Mouse (Mus musculus) heart, postnatal 14 days (tissue): Measurements from ENCODE around the gene Ubash3a. TPM values are rescaled to one million over a fixed set of nuclear protein-coding genes. Genes with fewer than 3 reads are reported as not detected.
"Not testable (repeated sequence)": the region's sequence is repeated elsewhere in the genome, so short reads cannot be mapped to it uniquely, and the experiment has no call there.

Source experiments
- DNase-seq, 2 experiments: peaks; one replicate each; pipeline ENCODE4 v3.0.0; 2021 to 2022
- intact Hi-C: fragments of 180-260 bp; cut with DNase I; formaldehyde crosslinking; loops from one replicate; pipeline ENCODE4 v1.15.1; 2025
- total RNA-seq, 2 experiments: library from RNA; stranded (reverse); gene quantifications; 2 replicates each; pipeline ENCODE4 v1.2.3; 2021

Ubash3a gene
- total RNA-seq, 2 experiments from 2014 or later = 0.22 to 0.85 TPM

DNA sequence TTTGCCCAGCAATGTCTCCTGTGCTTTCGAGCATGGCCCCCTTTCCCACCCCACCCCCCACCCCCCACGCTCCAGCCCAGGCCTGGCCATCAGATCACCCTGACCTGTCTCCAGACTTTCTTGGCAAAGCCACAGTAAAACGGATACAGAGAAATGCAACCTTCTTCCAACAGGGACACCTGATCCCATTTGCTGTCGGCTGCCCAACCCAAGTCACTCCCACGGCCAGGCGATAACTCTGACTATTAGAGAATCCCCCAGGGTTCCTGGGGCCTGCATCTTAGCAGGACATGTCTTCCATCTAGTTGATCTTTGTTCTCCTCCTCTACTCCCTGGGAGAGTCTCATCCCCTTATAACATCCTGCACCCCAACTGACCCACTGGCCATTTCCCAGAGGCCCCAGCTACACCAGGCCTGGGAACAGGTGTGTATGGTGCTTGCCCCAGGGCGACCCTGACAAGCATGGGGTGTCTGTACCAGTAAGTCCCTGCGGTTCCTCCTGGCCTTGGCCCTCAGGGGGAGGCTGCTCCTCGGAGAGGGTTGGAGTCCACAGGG lies 50.7 kb downstream of the Ubash3a start:
- intact Hi-C loops = loop anchor here (2.0 to 10.0 kb wide), 2 partner anchors 16 to 236 kb away; no protein-coding TSS in a partner anchor
- DNase-seq = no peak

DNA sequence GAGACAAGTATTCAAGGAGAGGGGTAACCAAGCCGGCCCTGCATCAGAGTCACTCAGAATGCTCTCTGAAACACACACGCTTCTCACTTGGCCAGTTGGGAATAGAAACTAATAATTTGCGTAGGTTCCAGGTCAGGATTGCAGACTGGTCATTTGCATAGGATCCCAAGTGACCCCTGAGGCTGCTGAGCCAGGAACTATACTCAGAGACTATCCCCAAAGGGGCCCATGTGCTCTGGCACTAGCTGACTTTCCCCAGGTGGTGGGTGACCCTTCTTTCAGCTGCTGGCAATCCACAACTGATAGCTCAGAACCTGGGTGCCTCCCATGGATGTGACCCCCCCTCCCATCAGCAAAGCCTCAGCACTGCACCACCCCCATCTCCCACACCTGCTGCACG lies 51.5 kb downstream of the Ubash3a start:
- intact Hi-C loops = loop anchor here (2.0 to 10.0 kb wide), 2 partner anchors 16 to 236 kb away; no protein-coding TSS in a partner anchor

DNA sequence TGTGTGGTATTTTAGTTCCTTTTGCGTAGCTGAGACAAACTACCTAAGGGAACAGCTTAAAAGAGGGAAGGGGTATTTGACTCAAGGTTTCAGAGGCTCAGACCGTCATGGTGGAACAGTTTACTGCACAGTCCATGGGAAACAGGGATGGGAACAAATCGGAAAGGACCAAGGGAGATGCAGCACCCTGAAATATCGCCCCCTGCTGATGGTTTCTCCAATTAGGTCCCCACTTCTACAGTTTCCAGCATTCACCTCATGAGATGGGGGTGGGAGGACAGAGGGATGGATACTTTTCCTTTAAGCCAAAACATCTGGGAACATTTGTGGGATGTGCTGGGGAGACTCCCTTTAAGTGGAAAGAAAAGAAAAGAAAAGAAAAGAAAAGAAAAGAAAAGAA lies 52.2 kb downstream of the Ubash3a start:
- no peak for DNase-seq
- intact Hi-C loops = loop anchor here (2.0 to 10.0 kb wide), 2 partner anchors 15 to 235 kb away; no protein-coding TSS in a partner anchor

More for the DNA sequence above, 51.5 kb downstream of the Ubash3a start:
- no peak for DNase-seq

DNA sequence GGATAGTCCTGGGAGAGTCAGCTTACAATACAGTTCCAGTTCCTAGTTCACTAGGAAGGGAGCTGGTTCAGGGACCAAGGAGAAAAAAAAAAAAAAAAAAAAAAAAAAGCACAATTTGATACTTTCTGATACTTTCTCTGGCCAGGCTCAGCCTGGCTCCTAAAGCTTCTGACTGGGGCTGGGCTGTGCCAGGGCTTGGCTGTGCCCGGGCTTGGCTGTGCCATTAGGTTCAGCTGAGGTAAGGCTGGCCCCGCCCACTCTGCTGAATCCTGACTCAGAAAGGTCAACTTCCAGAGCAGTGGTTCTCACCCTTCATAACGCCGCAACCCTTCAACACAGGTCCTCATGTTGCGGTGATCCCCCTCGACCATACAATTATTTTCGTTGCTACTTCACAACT lies 52.8 kb downstream of the Ubash3a start:
- DNase-seq = peak; percentile 76 to 87
- intact Hi-C loops = no loop called here

GRCm38 (mm10) chr17:31261352-31261751 lies 53.7 kb downstream of the Ubash3a start:
- intact Hi-C loops = no loop called here

GRCm38 (mm10) chr17:31262715-31263114 lies 55.0 kb downstream of the Ubash3a start:
- intact Hi-C loops = no loop called here
- no peak for DNase-seq

More at GRCm38 (mm10) chr17:31261352-31261751, 53.7 kb downstream of the Ubash3a start:
- DNase-seq = no peak

DNA sequence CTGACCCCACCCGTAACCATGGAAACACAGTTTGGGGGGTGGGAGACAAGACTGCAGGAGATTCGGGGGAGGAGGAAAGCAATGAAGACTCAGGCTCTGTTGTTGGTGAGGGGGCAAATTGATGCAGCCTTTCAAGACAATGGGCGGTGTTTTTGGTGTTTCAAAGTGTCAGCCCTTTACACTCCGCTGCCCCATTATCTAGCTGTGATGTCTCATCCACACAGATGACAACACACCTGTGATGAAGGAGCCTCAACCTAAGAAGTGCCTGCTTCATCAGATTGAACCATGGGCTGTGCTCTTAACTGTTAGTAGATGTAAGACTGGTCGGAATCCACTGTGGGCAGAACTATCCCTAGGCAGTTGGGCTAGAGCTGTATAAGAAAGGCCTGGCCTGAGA lies 56.1 kb downstream of the Ubash3a start:
- intact Hi-C loops = no loop called here

GRCm38 (mm10) chr17:31264372-31264771 lies 56.7 kb downstream of the Ubash3a start:
- no peak for DNase-seq
- intact Hi-C loops = no loop called here

More for the DNA sequence above, 56.1 kb downstream of the Ubash3a start:
- DNase-seq = no peak

- intact Hi-C loops = no loop called here
- DNase-seq = no peak
These were observed 57.5 kb downstream of the Ubash3a start for GRCm38 (mm10) chr17:31265171-31265572.

GRCm38 (mm10) chr17:31265831-31266230 lies 58.2 kb downstream of the Ubash3a start:
- intact Hi-C loops = no loop called here
- no peak for DNase-seq

DNA sequence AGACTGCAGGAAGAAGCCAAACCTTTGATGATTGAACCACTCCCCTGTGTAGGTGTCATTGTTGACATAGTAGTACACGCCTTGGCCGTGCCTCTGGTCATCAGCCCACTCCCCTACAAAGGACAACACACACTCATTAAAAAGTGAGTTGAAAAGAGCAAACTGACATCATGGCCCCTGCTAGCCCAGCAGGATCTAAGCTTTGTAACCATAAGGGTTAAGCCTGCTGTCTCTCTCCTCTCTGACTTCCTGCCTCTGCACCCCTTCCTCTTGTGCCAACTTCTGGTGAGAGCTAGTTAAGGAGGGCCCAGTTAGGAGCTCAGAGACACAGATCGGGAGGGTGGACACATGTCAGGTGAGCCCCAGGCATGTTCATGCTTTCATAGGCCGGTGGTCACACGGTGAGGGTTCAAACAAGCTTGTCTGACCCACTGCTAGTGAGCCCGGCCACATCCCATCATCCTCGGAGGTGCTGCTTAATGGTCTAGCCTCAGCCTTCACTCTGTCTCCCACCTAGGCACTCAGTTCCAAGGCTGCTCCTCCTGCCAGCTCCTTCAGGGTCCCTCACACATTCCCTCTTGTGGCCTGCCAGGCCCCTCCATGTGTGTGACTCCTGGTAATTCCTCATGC lies 58.8 kb downstream of the Ubash3a start:
- no peak for DNase-seq
- intact Hi-C loops = no loop called here

DNA sequence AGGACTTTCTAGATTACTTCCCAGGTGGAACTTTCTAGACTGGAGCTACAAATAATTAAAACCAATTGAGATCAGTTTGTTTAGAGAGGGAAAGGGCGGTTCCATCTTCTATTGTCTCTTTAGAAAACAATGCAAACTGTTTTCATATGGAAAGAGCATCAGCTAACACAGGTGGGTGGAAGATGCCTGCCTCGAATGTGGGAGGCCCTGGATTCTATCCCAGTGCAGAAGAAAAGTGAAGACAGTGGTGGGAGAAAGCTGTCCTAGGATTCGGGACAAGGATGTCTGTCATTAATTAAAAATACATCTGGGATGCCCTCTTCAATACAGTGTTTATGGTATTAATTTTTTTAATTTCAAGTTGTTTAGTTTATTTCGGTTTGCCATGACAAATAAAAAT lies 59.5 kb downstream of the Ubash3a start:
- intact Hi-C loops = no loop called here
- DNase-seq = no peak

GRCm38 (mm10) chr17:31267603-31268002 lies 59.9 kb downstream of the Ubash3a start:
- intact Hi-C loops = no loop called here

GRCm38 (mm10) chr17:31268016-31268415 lies 60.3 kb downstream of the Ubash3a start:
- no peak for DNase-seq
- intact Hi-C loops = no loop called here

More at GRCm38 (mm10) chr17:31267603-31268002, 59.9 kb downstream of the Ubash3a start:
- no peak for DNase-seq

GRCm38 (mm10) chr17:31269761-31270160 lies 62.1 kb downstream of the Ubash3a start:
- no peak for DNase-seq
- intact Hi-C loops = no loop called here

DNA sequence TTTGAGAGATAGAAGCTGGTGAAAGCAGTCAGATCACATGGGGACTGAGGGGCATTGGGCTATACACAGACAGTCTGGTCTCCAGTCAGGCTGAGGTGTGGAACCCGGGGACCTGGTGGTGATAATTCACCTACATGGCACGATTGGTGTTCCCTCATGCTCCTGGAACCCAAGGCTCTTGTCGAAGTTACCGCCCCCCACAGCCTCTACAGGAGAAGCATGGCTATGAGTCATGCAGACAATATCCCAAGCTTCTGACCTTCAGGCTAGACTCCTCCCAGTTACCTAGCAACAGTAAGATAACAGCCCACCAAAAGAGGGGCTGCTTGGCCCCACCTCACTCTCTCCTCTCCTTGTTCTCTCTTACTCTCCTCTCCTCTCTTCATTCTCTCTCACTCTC lies 62.6 kb downstream of the Ubash3a start:
- intact Hi-C loops = no loop called here

DNA sequence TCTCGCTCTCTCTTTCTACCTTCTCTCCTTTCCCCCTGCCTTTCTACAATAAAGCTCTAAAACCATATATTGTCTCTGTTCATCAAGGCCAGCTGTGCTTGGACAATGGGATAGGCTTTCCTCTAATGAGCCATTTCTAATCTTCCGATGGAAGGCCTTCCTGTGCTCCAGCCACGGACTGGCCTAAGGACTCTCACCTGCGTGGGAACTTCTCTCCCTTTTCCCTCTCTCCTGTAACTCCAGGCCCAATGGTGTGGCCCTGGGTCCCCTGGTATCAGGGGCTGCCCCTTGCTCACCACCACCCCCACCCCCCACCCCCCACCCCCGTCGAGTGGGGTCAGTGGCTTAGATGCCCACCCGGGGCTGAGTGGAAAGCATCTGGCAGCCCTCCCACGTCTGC lies 63.1 kb downstream of the Ubash3a start:
- DNase-seq, intact Hi-C loops: not testable (repeated sequence)

More for the DNA sequence above, 62.6 kb downstream of the Ubash3a start:
- no peak for DNase-seq

- intact Hi-C loops = no loop called here
These were observed 63.6 kb downstream of the Ubash3a start for GRCm38 (mm10) chr17:31271136-31271851.

DNA sequence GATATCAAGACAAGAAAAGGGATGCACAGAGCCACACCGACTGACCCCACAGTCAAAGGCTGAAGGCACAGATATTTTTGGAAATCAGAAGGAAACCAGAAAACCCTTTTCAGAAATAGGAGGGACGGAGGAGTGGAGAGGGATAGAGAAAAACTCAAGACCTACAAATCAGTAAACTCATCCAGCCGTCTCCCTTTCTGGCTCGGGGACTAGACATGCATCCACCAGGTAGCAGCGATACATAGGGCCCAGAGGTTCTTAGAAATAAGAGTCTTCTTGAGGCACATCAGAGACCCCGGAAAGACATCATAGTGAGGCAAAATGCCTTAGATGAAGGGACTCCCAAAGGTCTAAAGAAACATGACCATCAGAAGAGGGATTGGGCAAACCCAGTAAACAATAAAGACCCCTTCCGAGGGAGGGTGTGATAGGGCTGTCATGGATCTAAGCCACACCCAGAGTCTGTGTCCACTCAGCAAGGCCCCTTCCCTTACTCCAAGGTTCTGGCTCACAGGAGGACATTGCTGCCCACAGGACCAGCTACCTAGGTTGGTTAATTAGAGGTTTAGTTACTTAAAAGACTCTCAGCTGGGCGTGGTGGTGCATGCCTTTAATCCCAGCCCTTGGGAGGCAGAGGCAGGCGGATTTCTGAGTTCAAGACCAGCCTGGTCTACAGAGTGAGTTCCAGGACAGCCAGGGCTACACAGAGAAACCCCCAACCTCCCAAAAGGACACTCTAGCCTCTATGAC lies 64.9 kb downstream of the Ubash3a start:
- no peak for DNase-seq
- intact Hi-C loops = no loop called here

More at GRCm38 (mm10) chr17:31271136-31271851, 63.6 kb downstream of the Ubash3a start:
- no peak for DNase-seq

- intact Hi-C loops = loop anchor here (2.0 kb wide), 1 partner anchor 15 kb away; no protein-coding TSS in a partner anchor
- DNase-seq = no peak
These were observed 66.0 kb downstream of the Ubash3a start for GRCm38 (mm10) chr17:31273631-31274030.
